Mouse (Mus musculus): ENCODE results near the gene Gm16867.
"Not testable (repeated sequence)": the region's sequence is repeated elsewhere in the genome, so short reads cannot be mapped to it uniquely, and the experiment has no call there.

DNA sequence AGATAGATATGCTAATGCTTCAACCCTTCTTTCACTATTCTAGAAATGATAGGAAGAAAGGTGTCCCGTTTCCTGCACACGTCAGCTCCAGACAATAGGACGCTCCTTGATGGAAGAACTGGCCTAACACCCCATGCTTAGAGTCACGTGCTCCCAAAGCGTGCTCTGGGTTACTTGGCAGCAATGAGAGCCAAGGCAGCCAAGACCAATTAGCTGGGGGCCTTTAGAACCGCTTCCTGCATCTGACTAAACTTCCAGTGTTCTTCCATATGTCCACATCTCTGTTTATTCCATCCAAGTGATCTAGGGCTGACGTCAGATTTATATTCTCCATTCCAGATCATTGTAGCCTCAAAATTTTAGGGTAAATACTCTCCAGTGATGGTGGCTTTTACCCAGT is 85.6 kb downstream of the Gm16867 start:
- not testable (repeated sequence) for TF ChIP-seq CTCF (IDR thresholded peaks at IDR 0.05; ENCODE audit: low read depth); EP300 (optimal IDR thresholded peaks at IDR 0.05)
